Mouse (Mus musculus): Measurements from ENCODE around the gene Gm36210.

- TF ChIP-seq CTCF (IDR thresholded peaks at IDR 0.05; ENCODE audit: low read depth, low read length) (no peak), POLR2A (IDR thresholded peaks at IDR 0.05; ENCODE audit: borderline replicate concordance, low read depth, low read length) (no peak)
Observed at GRCm38 (mm10) chr7:4953815-4954445, 47.6 kb upstream of the Gm36210 start.

Data from bone marrow macrophage, adult 2 months (primary cell).